Mouse (Mus musculus): ENCODE results near the gene Astl.

The Astl gene

DNA sequence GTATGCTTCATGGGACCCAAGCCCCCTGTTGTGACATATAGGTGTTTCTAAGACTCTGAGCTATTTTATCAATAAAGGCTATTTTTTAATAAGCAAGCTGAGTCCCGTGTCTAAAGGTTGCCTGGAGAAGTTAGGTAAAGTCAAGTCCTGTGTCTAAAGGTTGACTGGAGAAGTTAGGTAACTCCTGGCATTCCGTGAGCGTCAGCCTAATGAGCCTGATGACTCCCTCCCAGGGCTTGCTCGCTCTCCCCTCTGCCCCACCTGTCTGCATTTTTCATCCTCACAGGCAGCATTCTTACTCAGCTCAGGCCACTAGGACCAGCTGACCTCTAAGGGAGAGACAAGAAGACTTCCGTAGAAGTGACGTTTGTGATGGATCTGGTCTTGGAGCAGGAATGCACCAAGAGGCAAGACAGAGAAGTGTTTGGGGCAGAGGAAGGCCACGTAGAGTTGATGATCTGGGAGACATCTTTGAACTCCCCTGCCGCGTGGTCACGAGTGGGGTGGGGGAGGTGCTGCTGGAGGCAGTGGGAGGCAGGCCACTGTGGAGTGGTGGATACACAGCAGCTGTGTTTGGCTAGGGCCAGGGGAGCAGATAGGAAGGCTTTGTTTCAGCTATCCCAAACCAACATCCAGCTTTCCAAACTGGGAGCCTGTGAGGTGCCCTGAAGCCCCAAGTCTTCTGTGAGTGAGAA lies 28.8 kb downstream of the Astl start:
- no peak for DNase-seq (ENCODE audit: low read depth, low spot score)

DNA sequence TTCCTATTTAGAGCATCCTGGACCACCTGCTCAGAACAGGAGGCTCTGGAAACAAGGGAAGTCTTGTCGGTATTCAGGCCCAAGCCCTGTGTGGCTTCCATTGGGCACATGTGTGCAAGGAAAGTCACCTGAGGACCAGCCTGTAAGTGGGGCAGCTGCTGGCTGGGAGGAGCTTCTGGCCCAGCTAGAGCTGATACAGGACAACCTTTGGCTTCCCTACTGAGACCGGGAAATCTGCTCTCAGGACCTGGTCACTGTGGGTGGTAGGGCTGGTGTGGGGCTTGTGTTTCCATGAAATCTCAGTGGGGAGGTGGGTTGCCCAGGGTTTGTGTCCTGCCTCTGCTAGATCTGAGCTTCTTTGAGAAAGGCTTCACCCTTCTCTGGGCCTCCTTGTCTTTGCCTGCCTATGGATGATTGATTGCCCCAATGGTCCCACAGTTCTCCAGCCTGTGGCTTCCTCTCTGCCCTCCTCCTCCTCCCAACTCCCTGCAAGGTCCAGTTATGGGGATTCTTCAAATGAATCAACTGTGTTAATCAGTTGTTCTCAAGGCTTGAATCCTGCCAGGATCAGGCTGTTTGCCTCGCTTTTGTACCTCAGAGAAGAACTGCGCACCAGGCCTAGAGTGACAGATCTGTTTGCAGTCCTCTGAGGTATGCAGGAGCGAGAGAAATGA lies 31.4 kb downstream of the Astl start:
- DNase-seq (ENCODE audit: low read depth, low spot score): no peak

DNA sequence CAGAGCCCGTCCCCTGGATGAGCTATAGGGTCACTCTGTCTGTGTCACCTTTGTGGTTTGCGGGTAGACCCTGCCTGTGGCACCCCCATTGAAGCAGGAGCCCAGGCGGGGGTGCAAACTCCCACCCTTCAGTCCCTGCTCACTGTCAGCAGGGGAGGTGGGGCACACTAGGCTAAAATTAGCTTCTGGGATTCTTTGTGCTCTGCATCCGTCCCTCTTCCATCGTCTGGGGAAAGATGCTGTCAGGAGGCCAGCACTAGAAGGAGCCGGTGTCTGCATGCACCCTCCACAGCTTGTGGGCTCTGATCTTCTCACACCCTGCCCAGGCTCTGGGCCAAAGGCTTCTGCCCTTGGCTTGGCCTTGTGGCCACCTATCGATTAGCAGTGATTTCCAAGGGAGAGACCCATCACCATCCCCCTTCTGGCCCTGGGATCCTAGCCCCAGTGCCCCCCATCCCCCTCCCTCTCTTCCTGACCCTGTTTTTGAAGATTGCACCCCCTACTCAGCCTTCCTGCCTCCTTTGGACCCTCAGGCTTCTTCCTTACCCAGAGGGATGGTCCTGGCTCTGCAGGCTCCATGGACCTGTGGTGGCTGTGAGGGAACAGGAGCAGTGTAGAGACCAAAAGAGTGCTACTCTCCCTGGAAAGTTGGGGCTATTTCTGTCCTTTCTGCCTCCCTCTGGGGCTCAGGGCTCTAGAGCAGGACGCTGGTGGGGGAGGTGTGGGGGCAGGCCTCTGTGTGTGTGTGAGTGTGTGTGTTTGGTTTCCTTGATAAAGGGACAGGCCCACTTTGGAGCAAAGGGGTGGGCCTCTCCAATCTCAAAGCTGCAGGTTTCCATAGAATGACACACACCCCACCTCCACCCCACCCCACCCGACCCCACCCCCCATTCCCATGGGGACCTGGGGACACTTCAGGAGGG lies 32.4 kb downstream of the Astl start:
- DNase-seq (ENCODE audit: low read depth, low spot score): no peak

DNA sequence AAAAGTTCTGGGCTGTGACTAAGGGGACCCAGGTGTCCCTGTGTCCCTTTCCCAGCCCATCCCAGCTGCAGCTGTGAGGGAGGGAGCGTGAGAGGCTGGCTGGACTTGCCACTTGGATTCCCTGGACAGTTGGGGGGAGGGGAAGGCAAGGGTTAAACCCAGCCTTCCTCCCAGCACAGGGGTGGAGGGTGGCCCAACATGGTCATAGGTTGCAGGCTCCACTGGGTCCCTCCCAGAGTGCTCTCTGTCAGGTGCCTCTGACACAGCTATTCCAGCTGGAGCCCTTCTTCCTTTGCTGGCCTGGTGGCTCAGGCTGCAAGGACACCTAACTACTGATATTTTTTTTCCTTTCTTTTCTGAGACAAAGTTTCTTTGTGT lies 33.0 kb downstream of the Astl start:
- no peak for DNase-seq (ENCODE audit: low read depth, low spot score)

DNA sequence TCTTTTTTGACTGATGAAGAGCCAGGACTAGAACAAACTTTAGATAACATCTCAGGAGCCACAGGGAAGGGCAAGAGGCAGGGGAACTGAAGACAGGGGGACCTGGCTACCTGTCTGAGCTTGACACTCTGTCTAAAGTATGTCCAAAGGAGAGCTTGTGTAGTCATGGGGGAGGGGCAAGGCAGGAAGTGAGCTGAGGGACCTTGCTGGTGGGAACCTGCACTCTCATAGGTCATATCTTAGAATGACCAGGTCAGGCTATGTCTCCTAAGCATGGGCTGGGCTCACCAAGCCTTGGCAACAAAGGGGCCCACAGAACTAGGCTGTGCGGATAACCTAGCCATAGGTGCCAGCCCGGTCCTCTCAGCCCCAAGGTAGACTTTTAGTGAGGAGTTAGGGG lies 33.6 kb downstream of the Astl start:
- DNase-seq (ENCODE audit: low read depth, low spot score): no peak

DNA sequence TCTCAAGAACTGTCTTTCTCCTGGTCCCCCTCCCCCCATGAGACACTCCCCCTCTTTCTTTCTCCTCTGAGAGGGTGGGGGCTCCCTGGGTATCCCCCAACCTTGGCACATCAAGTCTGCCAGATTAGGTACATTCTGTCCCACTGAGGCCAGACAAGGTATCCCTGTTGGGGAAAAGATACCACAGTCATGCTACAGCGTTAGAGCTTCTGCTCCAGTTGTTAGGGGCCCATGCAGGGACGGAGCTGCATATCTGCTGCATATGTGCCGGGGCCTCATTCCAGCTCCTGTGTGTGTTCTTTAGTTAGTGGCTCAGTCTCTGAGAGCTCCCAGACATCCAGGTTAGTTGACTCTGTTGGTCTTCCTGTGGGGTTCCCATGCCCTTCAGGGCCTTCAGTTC lies 35.7 kb downstream of the Astl start:
- no peak for DNase-seq (ENCODE audit: low read depth, low spot score)

DNA sequence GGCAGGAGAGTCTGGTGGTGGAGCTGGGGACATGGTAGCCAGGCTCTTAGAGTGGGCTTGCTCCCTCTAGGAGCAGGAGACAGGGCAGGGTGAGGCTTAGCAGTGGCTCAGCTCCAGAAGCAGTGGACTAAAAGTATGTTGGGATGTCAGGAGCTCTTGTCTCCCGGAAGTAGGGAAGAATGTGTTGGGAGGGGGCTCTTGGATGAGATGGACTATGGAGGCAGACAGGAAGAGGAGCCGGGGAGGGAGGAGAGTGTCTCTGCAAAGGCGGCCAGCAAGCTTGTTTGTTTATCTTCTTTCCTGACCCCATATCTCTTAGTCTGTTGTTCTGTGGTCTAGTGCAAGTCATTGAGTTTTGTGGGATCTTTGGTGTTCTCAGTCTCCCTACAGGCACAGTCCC lies 36.6 kb downstream of the Astl start:
- no peak for DNase-seq (ENCODE audit: low read depth, low spot score)

DNA sequence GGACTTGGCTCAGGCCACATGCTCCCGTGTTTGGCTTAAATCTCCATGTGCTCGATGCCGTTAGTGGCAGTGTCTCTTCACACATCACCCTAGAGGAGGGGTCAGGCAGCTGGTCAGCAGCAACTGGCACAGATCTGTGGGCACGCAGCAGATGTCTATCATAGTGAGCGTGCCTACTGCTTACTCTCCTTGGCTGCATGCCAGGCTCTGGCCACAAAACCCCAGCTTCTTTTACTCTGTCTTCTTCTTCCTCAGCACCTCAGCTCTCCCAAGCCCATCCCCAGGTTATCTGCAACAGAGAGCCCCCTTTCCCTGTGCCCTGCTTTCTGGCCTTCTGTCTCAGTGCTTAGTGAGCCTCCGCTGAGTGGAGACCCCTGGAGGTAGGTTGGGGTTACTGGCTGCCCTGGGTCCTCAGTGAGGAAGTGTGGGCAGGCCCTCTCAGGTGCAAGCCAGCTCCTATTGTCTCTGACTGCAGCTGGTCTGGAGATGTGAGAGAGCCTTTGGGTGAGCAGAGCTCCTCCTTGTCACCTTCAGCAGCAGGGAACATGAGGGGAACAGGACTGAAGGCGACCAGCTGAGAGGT lies 37.4 kb downstream of the Astl start:
- no peak for DNase-seq (ENCODE audit: low read depth, low spot score)

DNA sequence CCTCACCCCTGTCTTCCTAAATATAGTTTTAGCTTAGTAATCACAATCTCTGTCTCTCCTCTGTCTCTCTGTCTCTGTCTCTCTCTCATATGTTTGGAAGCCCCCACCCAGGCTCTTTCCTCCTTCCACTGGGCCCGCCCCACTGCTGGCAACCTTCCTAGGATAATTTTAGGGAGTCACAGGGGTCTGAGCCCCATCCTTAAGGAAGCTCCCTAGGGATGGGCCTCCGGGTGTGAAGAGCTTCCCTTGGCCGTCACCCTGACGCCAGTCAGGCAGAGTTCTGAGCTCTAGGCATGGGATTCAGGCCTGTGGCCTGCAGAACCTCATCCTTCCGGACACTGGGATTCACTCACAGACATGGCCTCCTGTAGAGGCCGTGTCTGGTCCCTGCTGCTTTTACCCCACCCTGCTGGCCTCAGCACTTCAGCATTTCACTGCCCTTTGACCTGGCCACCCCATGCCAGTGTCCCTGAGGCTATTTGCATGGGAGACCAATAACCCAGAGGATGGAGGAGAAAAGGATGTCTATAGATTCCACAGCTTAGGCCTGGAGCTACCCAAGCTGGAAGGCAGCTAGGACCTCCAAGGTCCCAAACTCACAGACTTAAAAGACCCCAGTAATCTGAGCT lies 38.1 kb downstream of the Astl start:
- no peak for DNase-seq (ENCODE audit: low read depth, low spot score)

DNA sequence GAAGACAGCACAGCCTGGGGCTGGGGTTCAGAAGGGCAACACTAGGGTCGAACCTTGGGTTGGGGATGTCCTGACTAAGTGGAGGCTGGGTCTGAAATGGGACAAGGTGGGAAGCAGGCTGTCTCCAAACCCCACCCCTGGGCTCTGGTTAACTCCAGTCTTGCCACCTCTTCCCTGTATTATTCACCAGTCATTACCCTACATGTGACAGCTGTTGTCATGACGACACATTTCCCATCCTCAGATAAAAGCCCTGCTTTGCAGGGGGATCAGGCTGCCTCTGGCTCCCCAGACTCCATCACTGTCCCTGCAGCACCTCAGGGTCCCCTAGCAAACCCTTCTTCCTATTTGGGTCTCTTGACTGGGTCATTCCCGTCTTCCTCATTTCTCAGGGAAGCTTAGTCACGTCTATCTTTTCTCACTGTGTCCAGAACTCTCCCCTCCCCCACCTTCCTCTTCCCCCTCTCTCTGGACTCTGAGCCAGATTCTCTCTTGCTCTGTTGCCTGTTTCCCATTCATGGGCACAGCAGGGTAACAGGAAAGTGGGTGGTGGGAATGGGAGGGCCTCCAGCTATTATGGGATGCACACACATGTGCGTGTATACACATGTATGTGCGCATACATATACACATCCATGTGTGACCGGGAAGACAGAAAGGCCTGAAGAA lies 39.6 kb downstream of the Astl start:
- DNase-seq (ENCODE audit: low read depth, low spot score): no peak

DNA sequence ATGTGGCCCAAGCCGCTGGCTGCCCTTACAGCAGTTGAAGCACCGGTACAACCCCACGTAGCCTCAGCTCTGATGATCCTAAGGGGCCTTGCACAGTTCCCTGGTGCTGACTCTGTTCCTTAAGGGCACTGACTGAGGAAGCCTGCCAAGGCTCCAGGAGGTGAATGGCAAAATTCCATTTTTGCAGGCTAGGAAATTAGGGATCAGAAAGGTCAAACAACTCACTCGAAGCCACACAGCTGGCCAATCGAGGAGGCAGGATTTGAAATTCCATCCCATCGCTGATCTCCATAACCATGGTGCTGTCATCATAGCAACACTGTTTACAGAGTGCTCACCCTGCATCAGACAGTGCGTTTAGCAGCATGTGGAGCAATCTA lies 40.2 kb downstream of the Astl start:
- no peak for DNase-seq (ENCODE audit: low read depth, low spot score)

DNA sequence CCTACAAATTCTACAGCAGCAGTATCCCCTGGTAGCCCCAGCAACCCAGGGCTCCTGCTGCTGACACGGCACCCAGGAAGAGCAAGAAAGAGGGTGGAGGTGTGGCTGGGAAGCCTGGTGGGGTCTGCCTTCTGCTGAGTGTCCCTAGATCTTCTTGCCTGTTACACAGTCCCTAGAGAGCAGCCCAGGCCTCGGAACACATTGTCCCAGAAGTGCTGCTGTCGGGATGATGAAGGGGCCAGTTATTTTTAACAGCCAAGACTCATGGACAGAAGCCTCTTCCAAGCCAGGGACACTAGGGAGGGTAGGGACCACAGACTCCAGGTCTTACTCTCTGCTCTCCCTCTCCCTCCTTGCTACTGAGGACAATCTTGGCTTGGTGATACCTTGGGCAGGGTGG lies 40.8 kb downstream of the Astl start:
- no peak for DNase-seq (ENCODE audit: low read depth, low spot score)

DNA sequence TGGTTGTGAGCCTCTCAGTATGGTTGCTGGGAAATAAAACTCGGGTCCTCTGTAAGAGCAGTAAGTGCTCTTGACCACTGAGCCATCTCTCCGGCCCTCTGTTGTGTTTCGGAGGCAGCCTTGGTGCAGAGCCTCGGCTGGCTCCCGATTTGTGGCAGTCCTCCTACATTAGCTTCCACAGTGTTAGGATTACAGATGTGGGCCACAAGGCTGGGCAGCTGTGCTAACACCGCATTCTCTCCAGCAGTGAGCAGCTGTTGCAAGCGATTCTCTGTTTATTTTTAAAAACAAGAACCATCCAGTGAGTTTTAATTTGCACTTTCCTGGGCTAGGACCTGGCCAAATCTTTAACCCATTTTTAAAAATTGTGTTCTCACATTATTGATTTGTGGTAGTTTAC lies 45.4 kb downstream of the Astl start:
- no peak for DNase-seq (ENCODE audit: low read depth, low spot score)

DNA sequence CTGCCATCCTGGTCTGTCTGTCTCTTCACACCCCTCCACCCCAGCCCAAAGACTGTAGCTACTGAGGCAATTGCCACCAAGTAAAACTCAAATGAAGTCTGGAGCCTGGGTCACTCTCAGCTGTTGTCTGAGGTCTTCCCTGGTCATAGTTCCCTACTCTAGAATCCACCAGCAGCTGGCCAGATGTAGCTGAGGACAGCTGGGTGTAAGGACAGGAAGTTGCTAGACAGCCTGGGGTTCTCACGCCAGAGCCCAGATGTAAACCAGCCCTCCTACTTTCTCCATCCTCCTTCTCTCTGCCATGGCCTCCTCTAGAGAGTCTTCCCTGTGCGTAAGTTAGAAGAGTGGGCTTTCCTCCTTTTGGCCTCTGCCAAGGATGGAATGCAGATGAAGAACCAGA lies 49.1 kb downstream of the Astl start:
- DNase-seq (ENCODE audit: low read depth, low spot score): no peak

DNA sequence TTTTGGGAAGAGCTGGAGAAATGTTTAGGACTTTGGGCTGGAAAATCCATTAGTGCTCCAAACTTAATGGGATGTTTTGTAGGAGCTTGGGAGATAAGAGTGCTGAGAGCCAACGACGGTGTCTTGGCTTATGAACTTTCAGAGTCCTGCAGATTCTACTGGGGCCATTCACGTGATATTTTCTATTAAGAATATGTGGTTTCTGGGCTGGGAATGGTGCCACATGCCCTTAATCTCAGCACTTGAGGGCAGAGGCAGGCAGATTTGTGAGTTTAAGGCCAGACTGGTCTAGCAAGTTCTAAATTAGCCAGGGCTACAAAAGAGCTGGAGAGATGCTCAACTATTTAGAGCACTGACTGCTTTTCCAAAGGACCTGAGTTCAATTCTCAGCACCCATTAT lies 51.9 kb downstream of the Astl start:
- no peak for DNase-seq (ENCODE audit: low read depth, low spot score)

DNA sequence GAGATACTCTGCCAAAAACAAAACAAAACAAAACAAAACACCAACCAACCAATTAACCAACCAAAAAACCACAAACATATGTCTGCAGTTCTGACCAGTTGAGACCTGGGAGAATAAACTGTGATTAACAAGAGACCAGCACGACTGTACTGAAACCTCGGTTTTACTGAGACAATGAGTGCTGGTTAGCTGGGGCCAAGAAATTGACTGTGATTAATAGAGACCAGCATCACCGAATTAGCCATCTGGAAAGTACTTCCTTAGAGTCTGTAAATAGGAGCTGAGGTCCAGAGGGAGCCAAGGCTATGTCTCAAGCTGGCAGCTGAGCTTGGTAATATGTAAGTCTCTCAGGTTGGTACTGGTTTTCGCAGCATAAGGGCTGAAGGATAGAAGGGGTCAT lies 52.4 kb downstream of the Astl start:
- no peak for DNase-seq (ENCODE audit: low read depth, low spot score)

DNA sequence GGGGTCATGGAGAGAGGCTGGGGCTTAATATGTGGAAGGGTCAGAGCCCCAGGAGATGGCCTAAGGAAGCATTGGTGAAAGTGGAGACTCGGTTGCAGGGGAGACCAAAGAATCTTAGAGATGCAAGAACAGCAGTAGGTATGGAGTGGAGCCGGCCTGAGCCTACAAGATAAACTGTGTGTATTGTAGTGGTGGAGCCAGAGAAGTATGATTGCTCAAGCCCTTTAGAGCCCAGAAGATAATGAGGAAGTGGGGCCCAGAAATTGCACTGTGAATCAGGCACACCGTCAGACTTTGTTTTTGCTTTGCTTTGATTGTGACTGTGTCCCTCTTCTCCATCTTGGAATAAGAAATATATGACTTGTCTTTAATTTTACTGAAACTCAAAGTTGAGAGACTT lies 52.9 kb downstream of the Astl start:
- DNase-seq (ENCODE audit: low read depth, low spot score): no peak

DNA sequence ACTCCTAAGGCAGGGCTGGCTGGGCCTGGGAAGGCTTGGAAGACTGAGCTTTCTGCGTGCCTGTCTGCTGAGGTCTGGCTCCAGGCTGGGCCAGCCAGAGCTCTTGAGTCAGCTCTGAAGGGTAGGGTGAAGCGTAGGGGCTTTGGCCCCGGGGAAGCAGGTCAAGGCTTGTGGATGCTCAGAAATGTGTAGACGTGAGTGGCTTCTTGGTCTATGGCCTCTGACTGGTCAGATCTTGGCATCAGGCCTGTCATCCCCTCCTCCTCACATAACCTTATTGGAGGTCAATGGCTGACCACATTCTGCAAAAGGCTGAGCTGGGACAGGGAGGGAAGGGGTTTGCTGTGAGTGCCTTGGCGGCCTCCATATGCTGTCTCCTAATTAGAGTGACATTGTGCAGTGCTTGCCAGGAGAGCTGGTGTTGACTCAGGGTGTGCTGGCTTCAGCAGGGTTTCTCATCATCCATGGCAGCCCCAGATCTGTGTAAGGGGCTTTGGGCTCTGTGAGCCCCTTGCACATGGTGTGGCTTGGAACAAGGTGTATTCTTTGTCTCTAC lies 56.2 kb downstream of the Astl start:
- DNase-seq (ENCODE audit: low read depth, low spot score): no peak

DNA sequence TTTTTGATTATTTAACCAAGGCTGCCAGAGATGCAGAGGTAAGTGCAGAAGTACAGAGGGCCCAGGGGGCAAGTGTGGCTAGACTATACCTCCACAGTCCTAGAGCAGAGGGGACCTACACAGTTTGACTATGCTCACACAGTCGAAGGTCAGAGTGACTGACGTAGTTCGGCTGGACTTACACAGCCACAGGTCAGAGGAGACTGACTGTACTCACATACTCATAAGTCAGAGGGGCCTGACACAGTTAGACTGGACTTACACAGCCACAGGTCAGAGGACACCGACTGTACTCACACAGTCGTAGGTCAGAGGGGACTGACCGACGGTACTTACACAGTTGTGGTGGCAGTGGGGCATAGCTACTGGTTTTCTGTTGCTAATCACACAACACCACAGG lies 60.3 kb downstream of the Astl start:
- no peak for DNase-seq (ENCODE audit: low read depth, low spot score)
